Mouse (Mus musculus) urinary bladder, postnatal 14 days (tissue): ENCODE data around the gene Tmem258.

Experiments used
- DNase-seq: peaks from one replicate; pipeline ENCODE4 v3.0.0; 2021; ENCODE audit warnings: low spot score

The Tmem258 gene

GRCm38 (mm10) chr19:10184096-10184495 is 19.7 kb upstream of the Tmem258 start:
- DNase-seq, result peak; percentile 38

- DNase-seq, result no peak
Observed at GRCm38 (mm10) chr19:10185876-10186275, 17.9 kb upstream of the Tmem258 start.

- DNase-seq, result no peak
Observed at GRCm38 (mm10) chr19:10186569-10186968, 17.2 kb upstream of the Tmem258 start.

- no peak for DNase-seq
Observed at GRCm38 (mm10) chr19:10188281-10188811, 15.5 kb upstream of the Tmem258 start.

- no peak for DNase-seq
Observed at GRCm38 (mm10) chr19:10189022-10189421, 14.8 kb upstream of the Tmem258 start.

- no peak for DNase-seq
Observed at GRCm38 (mm10) chr19:10189940-10190339, 13.9 kb upstream of the Tmem258 start.

GRCm38 (mm10) chr19:10190796-10191195 is 13.0 kb upstream of the Tmem258 start:
- DNase-seq, result peak; percentile 81

- no peak for DNase-seq
Observed at GRCm38 (mm10) chr19:10191326-10191725, 12.5 kb upstream of the Tmem258 start.

GRCm38 (mm10) chr19:10194337-10194736 is 9.5 kb upstream of the Tmem258 start:
- DNase-seq, result no peak

- no peak for DNase-seq
Observed at GRCm38 (mm10) chr19:10195252-10195651, 8.6 kb upstream of the Tmem258 start.

- no peak for DNase-seq
Observed at GRCm38 (mm10) chr19:10197130-10197529, 6.7 kb upstream of the Tmem258 start.

- no peak for DNase-seq
Observed at GRCm38 (mm10) chr19:10198286-10198685, 5.5 kb upstream of the Tmem258 start.

- DNase-seq, result peak; percentile 86
Observed at GRCm38 (mm10) chr19:10198723-10199122, 5.1 kb upstream of the Tmem258 start.

GRCm38 (mm10) chr19:10203146-10203847 is 517 bp upstream of the Tmem258 start:
- no peak for DNase-seq

GRCm38 (mm10) chr19:10204616-10205001 is 795 bp downstream of the Tmem258 start:
- no peak for DNase-seq

GRCm38 (mm10) chr19:10205051-10205450 is 1.2 kb downstream of the Tmem258 start:
- DNase-seq, result no peak

GRCm38 (mm10) chr19:10208851-10209250 is 5.0 kb downstream of the Tmem258 start:
- no peak for DNase-seq

- no peak for DNase-seq
Observed at GRCm38 (mm10) chr19:10210885-10211284, 7.1 kb downstream of the Tmem258 start.

- DNase-seq, result no peak
Observed at GRCm38 (mm10) chr19:10213796-10214471, 10.1 kb downstream of the Tmem258 start.

- DNase-seq, result no peak
Observed at GRCm38 (mm10) chr19:10216101-10216500, 12.3 kb downstream of the Tmem258 start.

- peak; percentile 61 for DNase-seq
Observed at GRCm38 (mm10) chr19:10219108-10219507, 15.3 kb downstream of the Tmem258 start.

- DNase-seq, result no peak
Observed at GRCm38 (mm10) chr19:10219593-10219992, 15.8 kb downstream of the Tmem258 start.

GRCm38 (mm10) chr19:10221585-10221984 is 17.8 kb downstream of the Tmem258 start:
- DNase-seq, result no peak
